Comparison of ENCODE assay signal across 10 mouse cellular contexts in genomic region chr6:115989607-115990006, GRCm38 (mm10). TPM values are rescaled to one million over a fixed set of nuclear protein-coding genes. Genes with fewer than 3 reads are reported as not detected.
DNase-seq lines count a peak whose midpoint lies in the region; ATAC-seq lines count a peak whose summit lies in the region.
"Had no signal": no experiment of that assay in that cellular context is flagged by ENCODE, and none has a peak within 500 bp of the region (broad histone marks: within the 10 kb centered on the region; RNA-seq: fewer than 3 reads in every experiment).

No protein-coding gene starts in this region.

- H3K9me3 ChIP-seq in heart, embryonic 10.5 days, result no peaks in the 10 kb centered on the region
- H3K9me3 ChIP-seq in megakaryocyte, embryonic 14.5 days, result no peaks in the 10 kb centered on the region
- H3K9me3 ChIP-seq in intestine, embryonic 15.5 days, result no peaks in the 10 kb centered on the region

- peaks cover 85% of the 10 kb centered on the region for H3K4me1 ChIP-seq in heart, embryonic 10.5 days
- peaks cover 73% of the 10 kb centered on the region for H3K4me1 ChIP-seq in megakaryocyte, embryonic 14.5 days
- H3K4me1 ChIP-seq in intestine, embryonic 15.5 days (replicated peaks), result peaks cover 61% of the 10 kb centered on the region

- H3K4me2 ChIP-seq in intestine, embryonic 15.5 days (replicated peaks), result peak overlapping the region; percentile 33; the same call in 1 of the 2 replicates

- 81% methylated on average over 4 of the region's 4 CpGs for WGBS in heart, embryonic 10.5 days
- 81% methylated on average over 4 of the region's 4 CpGs for WGBS in intestine, embryonic 15.5 days

- peaks cover 10% of the 10 kb centered on the region; the same call in 1 of the 2 replicates for H3K36me3 ChIP-seq in heart, embryonic 10.5 days
- H3K36me3 ChIP-seq in megakaryocyte, embryonic 14.5 days (replicated peaks; ENCODE audit: low read length), result no peaks in the 10 kb centered on the region
- no peaks in the 10 kb centered on the region for H3K36me3 ChIP-seq in intestine, embryonic 15.5 days

- no peak for ATAC-seq in megakaryocyte, adult 5-6 weeks (ENCODE audit: poor library complexity, severe bottlenecking)
- no peak for ATAC-seq in intestine, embryonic 15.5 days

- peaks cover 45% of the 10 kb centered on the region for H3K27me3 ChIP-seq in heart, embryonic 10.5 days (ENCODE audit: insufficient read depth, poor library complexity, severe bottlenecking)
- peaks cover 94% of the 10 kb centered on the region for H3K27me3 ChIP-seq in megakaryocyte, embryonic 14.5 days (replicated peaks)
- H3K27me3 ChIP-seq in intestine, embryonic 15.5 days (replicated peaks), result peaks cover 30% of the 10 kb centered on the region

- no peak for DNase-seq in heart, embryonic 10.5 days (ENCODE audit: low spot score)
- DNase-seq in heart, postnatal 14 days, result no peak
- peak; percentile 86 to 91 for DNase-seq in thymus, postnatal 10 days (ENCODE audit: low spot score in 2 of 2)
- DNase-seq in retina, postnatal 1 day, result no peak
- no peak for DNase-seq in adrenal gland, postnatal 10 days
- DNase-seq: cerebellum, postnatal 36 days had no signal

- H3K27ac ChIP-seq in heart, embryonic 10.5 days, result peak overlapping the region; percentile 43; the same call in 1 of the 2 replicates
- no peak overlapping the region for H3K27ac ChIP-seq in intestine, embryonic 15.5 days

- H3K4me3 ChIP-seq in heart, embryonic 10.5 days, result peak overlapping the region; percentile 63
- H3K4me3 ChIP-seq in megakaryocyte, embryonic 14.5 days (replicated peaks), result peak overlapping the region; percentile 0
- no peak overlapping the region for H3K4me3 ChIP-seq in intestine, embryonic 15.5 days (replicated peaks)

- intact Hi-C loops in heart, postnatal 14 days (cut with DNase I), result loop anchor here (5.0 kb wide), 1 partner anchor 137 kb away; the partner anchor contains the start of genes Ift122 and Mbd4

- no peak overlapping the region for H3K9ac ChIP-seq in intestine, embryonic 15.5 days

RNA-seq across cellular contexts. Expression of gene Plxnd1, which starts 5.2 kb away (rescaled TPM):
- 42.9 and 61.7 TPM in 2 replicates for polyA plus RNA-seq in heart, embryonic 10.5 days (2016; fragmentation: Nextera tagmentation; extraction: Ambion mirVana)
- 100 to 1,000 TPM; 113 to 133 TPM for total RNA-seq in heart, postnatal 14 days (2021)
- 3.8 and 14.9 TPM in 2 replicates for polyA plus RNA-seq in megakaryocyte, embryonic 14.5 days (2012; ENCODE audit: insufficient read depth, low replicate concordance)
- total RNA-seq in megakaryocyte, adult 5-6 weeks (2015), result 151 and 156 TPM in 2 replicates
- 88.0 and 90.9 TPM in 2 replicates for total RNA-seq in megakaryocyte, adult 5-6 weeks (2017)
- 26.6 and 28.9 TPM in 2 replicates for polyA plus RNA-seq in intestine, embryonic 15.5 days (2015; fragmentation: Nextera tagmentation; extraction: Ambion mirVana)
- total RNA-seq in adrenal gland, postnatal 10 days (2021), result 100 to 1,000 TPM; 155 to 215 TPM

RNA-seq across cellular contexts. Expression of gene H1foo, which starts 44.9 kb away (rescaled TPM):
- not detected in 2 replicates for polyA plus RNA-seq in heart, embryonic 10.5 days (2016; fragmentation: Nextera tagmentation; extraction: Ambion mirVana)
- total RNA-seq in heart, postnatal 14 days (2021), result not detected
- polyA plus RNA-seq in megakaryocyte, embryonic 14.5 days (2012; ENCODE audit: insufficient read depth, low replicate concordance), result not detected in 2 replicates
- total RNA-seq in megakaryocyte, adult 5-6 weeks (2015), result not detected in 2 replicates
- not detected in 2 replicates for total RNA-seq in megakaryocyte, adult 5-6 weeks (2017)
- not detected in 2 replicates for polyA plus RNA-seq in intestine, embryonic 15.5 days (2015; fragmentation: Nextera tagmentation; extraction: Ambion mirVana)
- not detected for total RNA-seq in adrenal gland, postnatal 10 days (2021)
- total RNA-seq: layer of hippocampus, postnatal 10 days had no signal

RNA-seq across cellular contexts. Expression of gene Rho, which starts 58.1 kb away (rescaled TPM):
- 0.28 TPM in 1 of 2 replicates, not detected in the other for polyA plus RNA-seq in heart, embryonic 10.5 days (2016; fragmentation: Nextera tagmentation; extraction: Ambion mirVana)
- total RNA-seq in heart, postnatal 14 days (2021), result under 1 TPM; 0.07 to 0.12 TPM
- not detected in 2 replicates for polyA plus RNA-seq in megakaryocyte, embryonic 14.5 days (2012; ENCODE audit: insufficient read depth, low replicate concordance)
- total RNA-seq in megakaryocyte, adult 5-6 weeks (2015), result 0.41 TPM in 1 of 2 replicates, not detected in the other
- 0.04 TPM in 1 of 2 replicates, not detected in the other for total RNA-seq in megakaryocyte, adult 5-6 weeks (2017)
- 0.05 TPM in 1 of 2 replicates, not detected in the other for polyA plus RNA-seq in intestine, embryonic 15.5 days (2015; fragmentation: Nextera tagmentation; extraction: Ambion mirVana)
- total RNA-seq in adrenal gland, postnatal 10 days (2021), result under 1 TPM; 0.39 to 0.42 TPM

Comparison
In these comparisons a context has a peak if more than half of its experiments do, and no peak if none do; other contexts are left out.
1. DNase-seq: peak in thymus, postnatal 10 days (2 of 2); none in heart, embryonic 10.5 days (single experiment), heart, postnatal 14 days (0 of 2), retina, postnatal 1 day (single experiment) and adrenal gland, postnatal 10 days (single experiment).